Mouse (Mus musculus) lung, adult 18-20 months (tissue): ENCODE measurements at regions not wholly inside any gene's neighbourhood (a gene's known extent, or its start where the extent isn't known, plus 50 kb on each side); places are given as distances from the start of the nearest gene placed in this dataset.

Source experiments
- DNase-seq, 2 experiments: peaks; one replicate each; pipeline ENCODE4 v3.0.0; 2022; ENCODE audit warnings: mixed read lengths in 2 of 2

- DNase-seq, result no peak
These were observed 86.9 kb upstream of the Prok2 start for GRCm38 (mm10) chr6:99813102-99813501.

- no peak for DNase-seq
These were observed 85.7 kb upstream of the Prok2 start for GRCm38 (mm10) chr6:99811842-99812241.

GRCm38 (mm10) chr6:99810974-99811798 is 85.0 kb upstream of the Prok2 start:
- DNase-seq, result peak; percentile 57 to 67

- DNase-seq, result no peak
These were observed 78.7 kb upstream of the Prok2 start for GRCm38 (mm10) chr6:99804905-99805245.

- DNase-seq, result peak; percentile 77 to 80
These were observed 78.1 kb upstream of the Prok2 start for GRCm38 (mm10) chr6:99803983-99804904.

GRCm38 (mm10) chr6:99800919-99801318 is 74.7 kb upstream of the Prok2 start:
- peak in 1 of 2 experiments; percentile 23 for DNase-seq

GRCm38 (mm10) chr6:99800324-99800723 is 74.1 kb upstream of the Prok2 start:
- DNase-seq, result no peak

- no peak for DNase-seq
These were observed 70.2 kb upstream of the Prok2 start for GRCm38 (mm10) chr6:99796390-99796789.

- no peak for DNase-seq
These were observed 67.4 kb upstream of the Prok2 start for GRCm38 (mm10) chr6:99793546-99793945.

GRCm38 (mm10) chr6:99792353-99792752 is 66.2 kb upstream of the Prok2 start:
- no peak for DNase-seq

GRCm38 (mm10) chr6:99786977-99787376 is 60.8 kb upstream of the Prok2 start:
- DNase-seq, result no peak

- peak; percentile 11 to 20 for DNase-seq
These were observed 59.0 kb upstream of the Prok2 start for GRCm38 (mm10) chr6:99785212-99785611.

- DNase-seq, result no peak
These were observed 58.6 kb upstream of the Prok2 start for GRCm38 (mm10) chr6:99784804-99785203.

GRCm38 (mm10) chr6:99784285-99784684 is 58.1 kb upstream of the Prok2 start:
- no peak for DNase-seq

GRCm38 (mm10) chr6:99782996-99783395 is 56.8 kb upstream of the Prok2 start:
- DNase-seq, result no peak
